Comparison of ENCODE assay signal across 12 mouse cellular contexts in genomic region chr6:125168086-125168485, GRCm38 (mm10). TPM values are rescaled to one million over a fixed set of nuclear protein-coding genes. Genes with fewer than 3 reads are reported as not detected.
DNase-seq lines count a peak whose midpoint lies in the region; ATAC-seq and TF ChIP-seq lines count a peak whose summit lies in the region.
"Had no signal": no experiment of that assay in that cellular context is flagged by ENCODE, and none has a peak within 500 bp of the region (broad histone marks: within the 10 kb centered on the region; RNA-seq: fewer than 3 reads in every experiment).

No protein-coding gene starts in this region.

- whole genome bisulfite sequencing in heart, embryonic 10.5 days, result 91% methylated on average over 14 of the region's 14 CpGs
- WGBS in heart, adult 2 months, result 92% methylated on average over 14 of the region's 14 CpGs
- WGBS in limb, embryonic 15.5 days, result 90% methylated on average over 14 of the region's 14 CpGs

- H3K9me3 ChIP-seq in heart, embryonic 10.5 days, result no peaks in the 10 kb centered on the region
- H3K9me3 ChIP-seq in ES-E14 (ENCODE audit: control insufficient read depth, insufficient read depth, low read depth, low read length), result no peaks in the 10 kb centered on the region
- no peaks in the 10 kb centered on the region for H3K9me3 ChIP-seq in limb, embryonic 15.5 days

- ATAC-seq in limb, embryonic 15.5 days (ENCODE audit: insufficient number of reproducible peaks, low FRiP score, low TSS enrichment, low read depth), result no peak

- H3K9ac ChIP-seq in heart, adult 2 months (ENCODE audit: low read depth, low read length), result no peak overlapping the region
- H3K9ac ChIP-seq in ES-E14 (ENCODE audit: insufficient read depth, low read depth, low read length, poor library complexity, severe bottlenecking), result peak overlapping the region; percentile 3; the same call in 1 of the 2 replicates
- no peak overlapping the region for H3K9ac ChIP-seq in limb, embryonic 15.5 days

- DNase-seq in heart, embryonic 10.5 days (ENCODE audit: low spot score), result no peak
- no peak for DNase-seq in heart, adult 2 months
- DNase-seq in layer of hippocampus, adult 2 months (ENCODE audit: low spot score in 2 of 2), result no peak
- DNase-seq in layer of hippocampus, adult 8-10 months (ENCODE audit: low spot score in 2 of 2), result no peak
- DNase-seq in ES-E14 (ENCODE audit: low read depth, low spot score), result no peak
- DNase-seq in adrenal gland, adult 2 months, result no peak
- DNase-seq in thymus, postnatal 4 days, result no peak
- DNase-seq: adrenal gland, postnatal 10 days; heart, postnatal 14 days; kidney, adult 18-20 months; lung, adult 2 months had no signal

- peak overlapping the region; percentile 100; the same call in 1 of the 2 replicates for H3K27ac ChIP-seq in heart, embryonic 10.5 days
- H3K27ac ChIP-seq in heart, adult 2 months, result no peak overlapping the region; the same call in 1 of the 2 replicates
- peak overlapping the region; percentile 98 for H3K27ac ChIP-seq in layer of hippocampus, adult 2 months
- 0 out of 2 replicates have a peak overlapping the region, but pooled peaks have one; percentile 78 for H3K27ac ChIP-seq in ES-E14 (ENCODE audit: insufficient read depth, low read depth, low read length, poor library complexity, severe bottlenecking)
- H3K27ac ChIP-seq in limb, embryonic 15.5 days, result peak overlapping the region; percentile 94; the same call in 1 of the 2 replicates

- no peak for TF ChIP-seq CTCF in heart, adult 2 months (IDR thresholded peaks at IDR 0.05)
- no peak for TF ChIP-seq CTCF in layer of hippocampus, adult 2 months (conservative IDR thresholded peaks at IDR 0.05)

- no peak overlapping the region for H3K4me3 ChIP-seq in heart, embryonic 10.5 days
- H3K4me3 ChIP-seq in heart, adult 2 months, result no peak overlapping the region
- no peak overlapping the region for H3K4me3 ChIP-seq in layer of hippocampus, adult 2 months
- no peak overlapping the region for H3K4me3 ChIP-seq in ES-E14 (ENCODE audit: insufficient read depth in 1 of 2, low read depth in 1 of 2, low read length in 2 of 2, poor library complexity in 1 of 2, severe bottlenecking in 1 of 2)
- no peak overlapping the region for H3K4me3 ChIP-seq in limb, embryonic 15.5 days

- no peak for TF ChIP-seq EP300 in heart, adult 2 months (IDR thresholded peaks at IDR 0.05; ENCODE audit: insufficient read depth, low read depth, low read length)

- TF ChIP-seq POLR2A in heart, adult 2 months (IDR thresholded peaks at IDR 0.05; ENCODE audit: insufficient read depth, low read depth, low read length), result no peak

- H3K27me3 ChIP-seq in heart, embryonic 10.5 days (ENCODE audit: insufficient read depth, poor library complexity, severe bottlenecking), result no peaks in the 10 kb centered on the region
- no peaks in the 10 kb centered on the region for H3K27me3 ChIP-seq in heart, adult 2 months (ENCODE audit: control insufficient read depth, insufficient read depth, low read length)
- H3K27me3 ChIP-seq in limb, embryonic 15.5 days, result no peaks in the 10 kb centered on the region

- in situ Hi-C loops in ES-E14 (cut with MboI; ENCODE audit: low sequenced_read_pairs in 2 of 2, unreplicated experiment in 2 of 2), result no loop called here

- H3K79me2 ChIP-seq in heart, adult 2 months (replicated peaks; ENCODE audit: control insufficient read depth, insufficient read depth, low read length), result no peaks in the 10 kb centered on the region; the same call in 1 of the 2 replicates

- H3K4me2 ChIP-seq in limb, embryonic 15.5 days, result no peak overlapping the region

- peaks cover 77% of the 10 kb centered on the region for H3K36me3 ChIP-seq in heart, embryonic 10.5 days
- H3K36me3 ChIP-seq in heart, adult 2 months (ENCODE audit: control insufficient read depth, insufficient read depth, low read length), result 0 out of 2 replicates have a peak, but pooled peaks cover 3% of the 10 kb centered on the region
- H3K36me3 ChIP-seq in ES-E14 (ENCODE audit: control insufficient read depth, insufficient read depth, low read length, poor library complexity, severe bottlenecking), result peaks cover 71% of the 10 kb centered on the region
- peaks cover 65% of the 10 kb centered on the region for H3K36me3 ChIP-seq in limb, embryonic 15.5 days

- H3K4me1 ChIP-seq in heart, embryonic 10.5 days, result peaks cover 26% of the 10 kb centered on the region
- H3K4me1 ChIP-seq in heart, adult 2 months (ENCODE audit: control insufficient read depth, insufficient read depth, low read length), result peaks cover 4% of the 10 kb centered on the region
- peaks cover 14 to 25% of the 10 kb centered on the region in 2 experiments; a peak in 2 of 4 replicates for H3K4me1 ChIP-seq in ES-E14 (ENCODE audit: control insufficient read depth in 2 of 2, insufficient read depth in 2 of 2, low read length in 2 of 2, poor library complexity in 1 of 2)
- peaks cover 35% of the 10 kb centered on the region for H3K4me1 ChIP-seq in limb, embryonic 15.5 days

- intact Hi-C loops in heart, adult 2 months (cut with DNase I), result loop anchor here (5.0 to 10.0 kb wide), 2 partner anchors 47 to 104 kb away; partner anchors contain the start of gene Vamp1

TF ChIP-seq in ES-E14, 5 proteins besides CTCF, POLR2A, EP300 and RAD21:
- no peak for TF ChIP-seq MAFK (IDR thresholded peaks at IDR 0.05; ENCODE audit: insufficient read depth, low read depth, low read length)
- TF ChIP-seq ZNF384 (IDR thresholded peaks at IDR 0.05; ENCODE audit: low read depth, low read length), result no peak
- no peak for TF ChIP-seq ZC3H11A (IDR thresholded peaks at IDR 0.05; ENCODE audit: borderline replicate concordance, low read depth, low read length)
- no peak for TF ChIP-seq CHD2 (IDR thresholded peaks at IDR 0.05; ENCODE audit: low read depth, low read length)
- TF ChIP-seq HCFC1 (IDR thresholded peaks at IDR 0.05; ENCODE audit: borderline replicate concordance, insufficient read depth, low read length), result no peak

RNA-seq across cellular contexts. Expression of gene Gapdh, which starts 1.8 kb away (rescaled TPM):
- polyA plus RNA-seq in heart, embryonic 10.5 days (2016; fragmentation: Nextera tagmentation; extraction: Ambion mirVana), result 3,676 and 4,272 TPM in 2 replicates
- total RNA-seq in heart, adult 2 months (2021), result 1,000 to 10,000 TPM; 4,018 to 4,312 TPM
- 7,726 and 8,318 TPM in 2 replicates for polyA plus RNA-seq in heart, adult 2 months (2012; rRNA removed)
- 1,000 to 10,000 TPM; 2,438 to 2,531 TPM for total RNA-seq in layer of hippocampus, adult 2 months (2021)
- 1,000 to 10,000 TPM; 2,500 to 2,996 (median 2,728) TPM for total RNA-seq in layer of hippocampus, adult 8-10 months (2022)
- 2,407 and 2,462 TPM in 2 replicates for total RNA-seq in ES-E14 (2012; rRNA removed)
- polyA plus RNA-seq in limb, embryonic 15.5 days (2015; fragmentation: Nextera tagmentation; extraction: Ambion mirVana), result 1,547 and 1,728 TPM in 2 replicates
- total RNA-seq in adrenal gland, adult 2 months (2021), result 1,000 to 10,000 TPM; 2,613 to 2,674 TPM
- 2,736 and 3,470 TPM in 2 replicates for polyA plus RNA-seq in adrenal gland, adult 2 months (2012; rRNA removed)

RNA-seq across cellular contexts. Expression of gene Iffo1, which starts 23.0 kb away (rescaled TPM):
- polyA plus RNA-seq in heart, embryonic 10.5 days (2016; fragmentation: Nextera tagmentation; extraction: Ambion mirVana), result 11.7 and 11.9 TPM in 2 replicates
- total RNA-seq in heart, adult 2 months (2021), result 1 to 10 TPM; 5.7 to 7.0 TPM
- polyA plus RNA-seq in heart, adult 2 months (2012; rRNA removed), result 19.7 and 21.8 TPM in 2 replicates
- 10 to 100 TPM; 69.9 to 71.9 TPM for total RNA-seq in layer of hippocampus, adult 2 months (2021)
- total RNA-seq in layer of hippocampus, adult 8-10 months (2022), result 10 to 100 TPM; 67.2 to 78.4 (median 74.4) TPM
- total RNA-seq in ES-E14 (2012; rRNA removed), result 15.1 and 16.5 TPM in 2 replicates
- 26.6 and 46.8 TPM in 2 replicates for polyA plus RNA-seq in limb, embryonic 15.5 days (2015; fragmentation: Nextera tagmentation; extraction: Ambion mirVana)
- 10 to 100 TPM; 13.8 to 21.4 TPM for total RNA-seq in adrenal gland, adult 2 months (2021)
- 73.1 and 80.0 TPM in 2 replicates for polyA plus RNA-seq in adrenal gland, adult 2 months (2012; rRNA removed)

RNA-seq across cellular contexts. Expression of gene Ncapd2, which starts 23.4 kb away (rescaled TPM):
- polyA plus RNA-seq in heart, embryonic 10.5 days (2016; fragmentation: Nextera tagmentation; extraction: Ambion mirVana), result 128 and 140 TPM in 2 replicates
- total RNA-seq in heart, adult 2 months (2021), result 10 to 100 TPM; 17.6 TPM
- polyA plus RNA-seq in heart, adult 2 months (2012; rRNA removed), result 34.0 and 40.2 TPM in 2 replicates
- total RNA-seq in layer of hippocampus, adult 2 months (2021), result 10 to 100 TPM; 24.3 to 28.5 TPM
- 10 to 100 TPM; 21.7 to 33.4 (median 23.7) TPM for total RNA-seq in layer of hippocampus, adult 8-10 months (2022)
- 159 and 187 TPM in 2 replicates for total RNA-seq in ES-E14 (2012; rRNA removed)
- 86.4 and 87.0 TPM in 2 replicates for polyA plus RNA-seq in limb, embryonic 15.5 days (2015; fragmentation: Nextera tagmentation; extraction: Ambion mirVana)
- 10 to 100 TPM; 20.4 to 25.5 TPM for total RNA-seq in adrenal gland, adult 2 months (2021)
- 25.2 and 28.7 TPM in 2 replicates for polyA plus RNA-seq in adrenal gland, adult 2 months (2012; rRNA removed)

RNA-seq across cellular contexts. Expression of gene Mrpl51, which starts 23.5 kb away (rescaled TPM):
- polyA plus RNA-seq in heart, embryonic 10.5 days (2016; fragmentation: Nextera tagmentation; extraction: Ambion mirVana), result 246 and 251 TPM in 2 replicates
- 100 to 1,000 TPM; 303 to 343 TPM for total RNA-seq in heart, adult 2 months (2021)
- 166 and 170 TPM in 2 replicates for polyA plus RNA-seq in heart, adult 2 months (2012; rRNA removed)
- 10 to 100 TPM; 70.8 to 75.3 TPM for total RNA-seq in layer of hippocampus, adult 2 months (2021)
- total RNA-seq in layer of hippocampus, adult 8-10 months (2022), result 10 to 100 TPM; 63.7 to 67.8 (median 64.6) TPM
- total RNA-seq in ES-E14 (2012; rRNA removed), result 155 and 184 TPM in 2 replicates
- polyA plus RNA-seq in limb, embryonic 15.5 days (2015; fragmentation: Nextera tagmentation; extraction: Ambion mirVana), result 210 and 220 TPM in 2 replicates
- 100 to 1,000 TPM; 162 to 208 TPM for total RNA-seq in adrenal gland, adult 2 months (2021)
- 44.2 and 45.1 TPM in 2 replicates for polyA plus RNA-seq in adrenal gland, adult 2 months (2012; rRNA removed)

RNA-seq across cellular contexts. Expression of gene Nop2, which starts 36.4 kb away (rescaled TPM):
- 73.2 and 92.7 TPM in 2 replicates for polyA plus RNA-seq in heart, embryonic 10.5 days (2016; fragmentation: Nextera tagmentation; extraction: Ambion mirVana)
- total RNA-seq in heart, adult 2 months (2021), result 10 to 100 TPM; 18.9 to 20.3 TPM
- polyA plus RNA-seq in heart, adult 2 months (2012; rRNA removed), result 8.3 and 13.6 TPM in 2 replicates
- total RNA-seq in layer of hippocampus, adult 2 months (2021), result 10 to 100 TPM; 30.8 to 31.7 TPM
- total RNA-seq in layer of hippocampus, adult 8-10 months (2022), result 10 to 100 TPM; 33.0 to 33.9 (median 33.5) TPM
- 159 and 174 TPM in 2 replicates for total RNA-seq in ES-E14 (2012; rRNA removed)
- 54.4 and 58.0 TPM in 2 replicates for polyA plus RNA-seq in limb, embryonic 15.5 days (2015; fragmentation: Nextera tagmentation; extraction: Ambion mirVana)
- total RNA-seq in adrenal gland, adult 2 months (2021), result 10 to 100 TPM; 40.9 to 51.7 TPM
- 8.0 and 12.0 TPM in 2 replicates for polyA plus RNA-seq in adrenal gland, adult 2 months (2012; rRNA removed)
